Mouse (Mus musculus) testis, adult 2 months (tissue): ENCODE data around the gene Armc9. TPM values are rescaled to one million over a fixed set of nuclear protein-coding genes. Genes with fewer than 3 reads are reported as not detected.

Experiments used
- H3K27ac ChIP-seq: fragments of 200-500 bp; 2 replicates; pipeline ENCODE4 v1.5.1; 2012; ENCODE audit warnings: low read depth, low read length; ENCODE audit not compliant: control insufficient read depth, insufficient read depth
- H3K27me3 ChIP-seq: fragments of 200-500 bp; 2 replicates; pipeline ENCODE4 v1.6.1; 2012; ENCODE audit warnings: mild to moderate bottlenecking, low read length, moderate library complexity; ENCODE audit not compliant: control insufficient read depth, insufficient read depth
- H3K36me3 ChIP-seq: fragments of 200-500 bp; 2 replicates; pipeline ENCODE4 v1.6.1; 2012; ENCODE audit warnings: mild to moderate bottlenecking, low read length; ENCODE audit not compliant: control insufficient read depth, insufficient read depth
- H3K4me1 ChIP-seq: fragments of 200-500 bp; 2 replicates; pipeline ENCODE4 v1.6.1; 2012; ENCODE audit warnings: low read length; ENCODE audit not compliant: control insufficient read depth, insufficient read depth
- H3K4me3 ChIP-seq: fragments of 200-500 bp; 2 replicates; pipeline ENCODE4 v1.5.1; 2012; ENCODE audit warnings: low read depth, mild to moderate bottlenecking, low read length, moderate library complexity, mixed read lengths; ENCODE audit not compliant: control insufficient read depth
- CTCF ChIP-seq: fragments of 200-500 bp; IDR thresholded peaks from 2 replicates; pipeline ENCODE4 v1.5.1; 2012; ENCODE audit warnings: low read depth, mild to moderate bottlenecking, inconsistent platforms, low read length, moderate library complexity; ENCODE audit not compliant: control insufficient read depth, insufficient read depth, insufficient replicate concordance
- POLR2A ChIP-seq: fragments of 200-500 bp; IDR thresholded peaks from 2 replicates; pipeline ENCODE4 v1.6.1; 2012; ENCODE audit warnings: low read depth, mild to moderate bottlenecking, inconsistent platforms, low read length, moderate library complexity; ENCODE audit not compliant: control insufficient read depth
- polyA plus RNA-seq: library from polyadenylated mRNA; depleted of rRNA; stranded (reverse); fragments of >200 nt; gene quantifications from 2 replicates; pipeline ENCODE4 v1.2.3, GENCODE M21; 2012

The Armc9 gene
- polyA plus RNA-seq, 1 experiment, result 36.5 TPM

DNA sequence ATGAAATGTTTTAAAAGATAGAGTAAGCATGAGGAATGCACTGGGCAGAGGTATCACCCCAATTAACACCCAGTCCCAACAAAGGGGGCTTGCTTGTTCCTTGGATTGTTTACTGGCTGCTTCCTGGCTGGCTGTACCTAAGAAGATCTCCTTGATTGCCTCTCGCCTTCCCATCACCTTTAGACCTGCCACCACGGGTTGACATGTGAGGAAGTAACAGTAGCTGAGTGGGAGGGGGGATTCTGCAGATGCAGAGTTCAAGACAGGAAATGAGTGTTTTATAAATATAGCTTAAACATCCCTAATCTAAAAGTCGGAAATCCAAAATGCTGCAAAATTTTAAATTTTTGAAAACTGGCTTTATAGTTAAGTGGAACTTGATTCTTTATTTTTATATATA, 110.5 kb downstream of the Armc9 start:
- no peak for TF ChIP-seq CTCF
- TF ChIP-seq POLR2A, result no peak
- no peaks in the 10 kb centered on the region; the same call in 1 of the 2 replicates for H3K36me3 ChIP-seq
- H3K4me1 ChIP-seq, result no peaks in the 10 kb centered on the region
- no peaks in the 10 kb centered on the region for H3K27me3 ChIP-seq
- H3K4me3 ChIP-seq, result no peak overlapping the region
- H3K27ac ChIP-seq, result no peak overlapping the region

DNA sequence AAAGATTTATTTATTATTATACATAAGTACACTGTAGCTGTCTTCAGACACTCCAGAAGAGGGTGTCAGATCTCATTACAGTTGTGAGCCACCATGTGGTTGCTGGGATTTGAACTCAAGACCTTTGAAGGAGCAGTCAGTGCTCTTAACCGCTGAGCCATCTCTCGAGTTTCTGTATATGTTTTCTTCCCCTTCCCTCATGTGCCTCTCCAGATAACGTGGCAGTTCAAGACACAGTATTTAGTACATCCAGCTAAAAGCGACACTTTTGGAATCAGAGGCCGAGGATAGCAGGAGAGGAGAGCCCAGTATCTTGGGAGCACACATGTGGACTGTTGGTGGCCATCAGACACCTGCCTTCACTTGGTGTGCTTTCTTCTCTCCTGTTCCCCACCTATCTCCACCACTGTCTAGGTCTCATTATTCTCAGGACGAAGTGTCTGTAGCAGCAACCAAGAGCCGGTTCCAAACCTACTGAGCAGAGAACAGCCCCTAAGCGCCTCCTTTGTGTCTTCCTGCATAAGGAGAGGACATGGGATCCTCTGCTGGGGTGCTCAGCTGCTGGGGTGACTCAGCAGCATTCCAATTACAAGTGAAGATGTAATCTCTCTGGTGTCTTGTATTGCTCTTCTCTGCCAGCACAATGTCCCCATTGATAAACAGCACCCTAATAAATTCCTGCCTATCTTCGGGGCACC, 114.1 kb downstream of the Armc9 start:
- H3K4me3 ChIP-seq, result no peak overlapping the region
- H3K27me3 ChIP-seq, result no peaks in the 10 kb centered on the region
- TF ChIP-seq CTCF, result no peak
- TF ChIP-seq POLR2A, result no peak
- H3K27ac ChIP-seq, result no peak overlapping the region
- no peaks in the 10 kb centered on the region for H3K4me1 ChIP-seq
- no peaks in the 10 kb centered on the region; the same call in 1 of the 2 replicates for H3K36me3 ChIP-seq

DNA sequence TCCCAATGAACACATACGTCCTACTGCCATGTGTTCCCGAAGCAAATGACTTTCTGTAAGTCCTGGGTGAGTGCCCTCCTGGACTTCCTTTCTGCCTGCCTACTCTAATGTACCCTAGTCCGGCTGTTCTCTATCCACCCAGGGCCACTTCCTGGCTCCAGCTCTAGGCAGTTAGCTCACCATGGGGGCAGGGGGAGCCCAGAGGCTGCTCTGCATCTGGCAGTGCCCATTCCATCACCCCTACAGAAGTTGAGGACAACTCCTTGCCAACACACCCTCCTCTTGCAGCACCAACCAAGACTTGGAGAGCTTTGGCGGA, 114.6 kb downstream of the Armc9 start:
- TF ChIP-seq POLR2A, result no peak
- TF ChIP-seq CTCF, result no peak
- Histone ChIP-seq H3K4me3 (no peak overlapping the region), H3K36me3 (no peaks in the 10 kb centered on the region; the same call in 1 of the 2 replicates), H3K27ac (no peak overlapping the region), H3K4me1 (no peaks in the 10 kb centered on the region), H3K27me3 (no peaks in the 10 kb centered on the region)

GRCm38 (mm10) chr1:86271707-86272106, 117.1 kb downstream of the Armc9 start:
- Histone ChIP-seq H3K27me3 (no peaks in the 10 kb centered on the region), H3K4me3 (no peak overlapping the region), H3K36me3 (no peaks in the 10 kb centered on the region; the same call in 1 of the 2 replicates), H3K27ac (no peak overlapping the region), H3K4me1 (no peaks in the 10 kb centered on the region)
- TF ChIP-seq POLR2A (no peak), CTCF (no peak)

- H3K27ac ChIP-seq, result no peak overlapping the region
- no peak overlapping the region for H3K4me3 ChIP-seq
- no peak for TF ChIP-seq CTCF
- no peak for TF ChIP-seq POLR2A
- H3K36me3 ChIP-seq, result no peaks in the 10 kb centered on the region
- H3K27me3 ChIP-seq, result no peaks in the 10 kb centered on the region
- H3K4me1 ChIP-seq, result no peaks in the 10 kb centered on the region
Measured at GRCm38 (mm10) chr1:86277055-86277454, 122.5 kb downstream of the Armc9 start.

GRCm38 (mm10) chr1:86281781-86282536, 127.4 kb downstream of the Armc9 start:
- no peak for TF ChIP-seq CTCF
- TF ChIP-seq POLR2A, result no peak
- no peaks in the 10 kb centered on the region for H3K4me1 ChIP-seq
- no peaks in the 10 kb centered on the region for H3K27me3 ChIP-seq
- no peak overlapping the region for H3K4me3 ChIP-seq
- no peaks in the 10 kb centered on the region for H3K36me3 ChIP-seq
- no peak overlapping the region for H3K27ac ChIP-seq

- no peak overlapping the region for H3K4me3 ChIP-seq
- TF ChIP-seq CTCF (no peak), POLR2A (no peak)
- no peaks in the 10 kb centered on the region for H3K36me3 ChIP-seq
- no peaks in the 10 kb centered on the region for H3K27me3 ChIP-seq
- H3K27ac ChIP-seq, result no peak overlapping the region
- H3K4me1 ChIP-seq, result no peaks in the 10 kb centered on the region
Measured at GRCm38 (mm10) chr1:86284101-86284500, 129.5 kb downstream of the Armc9 start.

GRCm38 (mm10) chr1:86285295-86285694, 130.7 kb downstream of the Armc9 start:
- TF ChIP-seq POLR2A (no peak), CTCF (no peak)
- Histone ChIP-seq H3K36me3 (no peaks in the 10 kb centered on the region), H3K27me3 (no peaks in the 10 kb centered on the region), H3K27ac (no peak overlapping the region), H3K4me1 (no peaks in the 10 kb centered on the region), H3K4me3 (no peak overlapping the region)
